Mouse (Mus musculus) megakaryocyte, embryonic 14.5 days (primary cell): ENCODE data around the gene Pth2.

ENCODE experiments used
- FLI1 ChIP-seq: IDR thresholded peaks from 2 replicates; pipeline ENCODE4 v1.6.1; 2012; ENCODE audit warnings: low read length, inconsistent platforms, mixed read lengths
- GATA1 ChIP-seq: IDR thresholded peaks from 3 replicates; pipeline ENCODE4 v1.6.1; 2012; ENCODE audit warnings: mixed read lengths, low read length, inconsistent platforms, borderline replicate concordance

GRCm38 (mm10) chr7:45198961-45199360, 18.2 kb downstream of the Pth2 start:
- no peak for TF ChIP-seq GATA1
- TF ChIP-seq FLI1: no peak
